Mouse (Mus musculus): ENCODE measurements around the gene Rpl41. TPM values are rescaled to one million over a fixed set of nuclear protein-coding genes. Genes with fewer than 3 reads are reported as not detected.

The Rpl41 gene
- polyA plus RNA-seq (2012; rRNA removed) = 2,248 and 2,668 TPM in 2 replicates

GRCm38 (mm10) chr10:128548947-128549681 lies at the start of gene Rpl41:
TSS of gene Rpl41 (minus strand) at chr10:128549305.

GRCm38 (mm10) chr10:128589464-128590192 lies 40.5 kb upstream of the Rpl41 start, which contains the start of gene Erbb3:
TSS of gene Erbb3 (minus strand) at chr10:128589652.

GRCm38 (mm10) chr10:128565788-128566531 lies 16.9 kb upstream of the Rpl41 start, which contains the start of gene Pa2g4:
TSS of gene Pa2g4 (minus strand) at chr10:128565987.

GRCm38 (mm10) chr10:128547361-128548032 lies 1.6 kb downstream of the Rpl41 start, which contains the start of gene Zc3h10:
TSS of gene Zc3h10 (minus strand) at chr10:128547774.

GRCm38 (mm10) chr10:128525671-128526308 lies 23.3 kb downstream of the Rpl41 start, which contains the start of gene Esyt1:
TSS of gene Esyt1 (minus strand) at chr10:128525871.

GRCm38 (mm10) chr10:128498590-128498989 lies 50.5 kb downstream of the Rpl41 start, which contains the start of gene Myl6b:
TSS of gene Myl6b (minus strand) at chr10:128498685.

Other genes with a start within 250 kb of the Rpl41 start
- gene Pan2, start 246.0 kb downstream of the Rpl41 start, polyA plus RNA-seq (2012; rRNA removed) = 30.4 and 30.5 TPM in 2 replicates
- 88.9 and 96.2 TPM in 2 replicates for gene Cnpy2, start 226.8 kb downstream of the Rpl41 start, polyA plus RNA-seq (2012; rRNA removed)
- 197 and 201 TPM in 2 replicates for gene Cs, start 211.6 kb downstream of the Rpl41 start, polyA plus RNA-seq (2012; rRNA removed)
- gene Coq10a, start 180.3 kb downstream of the Rpl41 start, polyA plus RNA-seq (2012; rRNA removed) = 86.2 and 87.5 TPM in 2 replicates
- gene Ankrd52, start 172.2 kb downstream of the Rpl41 start, polyA plus RNA-seq (2012; rRNA removed) = 41.2 and 46.4 TPM in 2 replicates
- gene Slc39a5, start 148.1 kb downstream of the Rpl41 start, polyA plus RNA-seq (2012; rRNA removed) = 0.53 and 0.54 TPM in 2 replicates
- gene Nabp2, start 137.8 kb downstream of the Rpl41 start, polyA plus RNA-seq (2012; rRNA removed) = 95.9 and 102 TPM in 2 replicates
- gene Rnf41, start 137.6 kb downstream of the Rpl41 start, polyA plus RNA-seq (2012; rRNA removed) = 84.4 and 89.6 TPM in 2 replicates
- gene Smarcc2, start 90.1 kb downstream of the Rpl41 start, polyA plus RNA-seq (2012; rRNA removed) = 299 and 327 TPM in 2 replicates
- 1,229 and 1,412 TPM in 2 replicates for gene Myl6, start 55.2 kb downstream of the Rpl41 start, polyA plus RNA-seq (2012; rRNA removed)
- 50.3 and 54.8 TPM in 2 replicates for gene Myl6b, start 50.6 kb downstream of the Rpl41 start, polyA plus RNA-seq (2012; rRNA removed)
- gene Esyt1, start 23.4 kb downstream of the Rpl41 start, polyA plus RNA-seq (2012; rRNA removed) = 12.2 and 13.9 TPM in 2 replicates
- gene Zc3h10, start 1.5 kb downstream of the Rpl41 start, polyA plus RNA-seq (2012; rRNA removed) = 16.5 and 17.2 TPM in 2 replicates
- gene Pa2g4, start 16.7 kb upstream of the Rpl41 start, polyA plus RNA-seq (2012; rRNA removed) = 131 and 136 TPM in 2 replicates
- 1.5 and 1.7 TPM in 2 replicates for gene Erbb3, start 40.3 kb upstream of the Rpl41 start, polyA plus RNA-seq (2012; rRNA removed)
- 964 and 983 TPM in 2 replicates for gene Rps26, start 77.4 kb upstream of the Rpl41 start, polyA plus RNA-seq (2012; rRNA removed)
- gene Ikzf4, start 96.7 kb upstream of the Rpl41 start, polyA plus RNA-seq (2012; rRNA removed) = 18.4 and 21.2 TPM in 2 replicates
- 11.0 and 11.9 TPM in 2 replicates for gene Suox, start 124.8 kb upstream of the Rpl41 start, polyA plus RNA-seq (2012; rRNA removed)
- gene Rab5b, start 147.0 kb upstream of the Rpl41 start, polyA plus RNA-seq (2012; rRNA removed) = 116 and 119 TPM in 2 replicates
- 0.27 and 0.47 TPM in 2 replicates for gene Pmel, start 154.9 kb upstream of the Rpl41 start, polyA plus RNA-seq (2012; rRNA removed)
- gene Cdk2, start 155.7 kb upstream of the Rpl41 start, polyA plus RNA-seq (2012; rRNA removed) = 15.9 and 18.7 TPM in 2 replicates
- gene Dgka, start 195.6 kb upstream of the Rpl41 start, polyA plus RNA-seq (2012; rRNA removed) = 12.3 and 12.4 TPM in 2 replicates
- 61.2 and 63.3 TPM in 2 replicates for gene Pym1, start 198.6 kb upstream of the Rpl41 start, polyA plus RNA-seq (2012; rRNA removed)
- 0.57 and 2.0 TPM in 2 replicates for gene Mmp19, start 241.6 kb upstream of the Rpl41 start, polyA plus RNA-seq (2012; rRNA removed)